Mouse (Mus musculus) testis, adult 2 months (tissue): ENCODE results near the gene Slc40a1. TPM values are rescaled to one million over a fixed set of nuclear protein-coding genes. Genes with fewer than 3 reads are reported as not detected.

ENCODE experiments used
- H3K27ac ChIP-seq: fragments of 200-500 bp; 2 replicates; pipeline ENCODE4 v1.5.1; 2012; ENCODE audit warnings: low read depth, low read length; ENCODE audit not compliant: control insufficient read depth, insufficient read depth
- H3K27me3 ChIP-seq: fragments of 200-500 bp; 2 replicates; pipeline ENCODE4 v1.6.1; 2012; ENCODE audit warnings: mild to moderate bottlenecking, low read length, moderate library complexity; ENCODE audit not compliant: control insufficient read depth, insufficient read depth
- H3K36me3 ChIP-seq: fragments of 200-500 bp; 2 replicates; pipeline ENCODE4 v1.6.1; 2012; ENCODE audit warnings: mild to moderate bottlenecking, low read length; ENCODE audit not compliant: control insufficient read depth, insufficient read depth
- H3K4me1 ChIP-seq: fragments of 200-500 bp; 2 replicates; pipeline ENCODE4 v1.6.1; 2012; ENCODE audit warnings: low read length; ENCODE audit not compliant: control insufficient read depth, insufficient read depth
- H3K4me3 ChIP-seq: fragments of 200-500 bp; 2 replicates; pipeline ENCODE4 v1.5.1; 2012; ENCODE audit warnings: low read depth, mild to moderate bottlenecking, low read length, moderate library complexity, mixed read lengths; ENCODE audit not compliant: control insufficient read depth
- CTCF ChIP-seq: fragments of 200-500 bp; IDR thresholded peaks from 2 replicates; pipeline ENCODE4 v1.5.1; 2012; ENCODE audit warnings: low read depth, mild to moderate bottlenecking, inconsistent platforms, low read length, moderate library complexity; ENCODE audit not compliant: control insufficient read depth, insufficient read depth, insufficient replicate concordance
- POLR2A ChIP-seq: fragments of 200-500 bp; IDR thresholded peaks from 2 replicates; pipeline ENCODE4 v1.6.1; 2012; ENCODE audit warnings: low read depth, mild to moderate bottlenecking, inconsistent platforms, low read length, moderate library complexity; ENCODE audit not compliant: control insufficient read depth
- polyA plus RNA-seq: library from polyadenylated mRNA; depleted of rRNA; stranded (reverse); fragments of >200 nt; gene quantifications from 2 replicates; pipeline ENCODE4 v1.2.3, GENCODE M21; 2012

The Slc40a1 gene
- polyA plus RNA-seq, 1 experiment, result 0.84 TPM

GRCm38 (mm10) chr1:45925131-45925499, 1.2 kb downstream of the Slc40a1 start:
- Histone ChIP-seq H3K36me3 (no peaks in the 10 kb centered on the region), H3K27me3 (0 out of 2 replicates have a peak, but pooled peaks cover 3% of the 10 kb centered on the region), H3K4me1 (peaks cover 13% of the 10 kb centered on the region), H3K27ac (no peak overlapping the region), H3K4me3 (peak overlapping the region; percentile 90)
- no peak for TF ChIP-seq POLR2A
- TF ChIP-seq CTCF, result no peak

GRCm38 (mm10) chr1:45924516-45924915, 1.8 kb downstream of the Slc40a1 start:
- no peaks in the 10 kb centered on the region for H3K36me3 ChIP-seq
- no peak overlapping the region for H3K27ac ChIP-seq
- H3K4me3 ChIP-seq, result no peak overlapping the region
- H3K27me3 ChIP-seq, result 0 out of 2 replicates have a peak, but pooled peaks cover 3% of the 10 kb centered on the region
- TF ChIP-seq POLR2A, result no peak
- TF ChIP-seq CTCF, result no peak
- H3K4me1 ChIP-seq, result peaks cover 13% of the 10 kb centered on the region

- no peak overlapping the region for H3K27ac ChIP-seq
- no peaks in the 10 kb centered on the region for H3K36me3 ChIP-seq
- H3K4me1 ChIP-seq, result peaks cover 13% of the 10 kb centered on the region
- TF ChIP-seq CTCF (no peak), POLR2A (no peak)
- H3K27me3 ChIP-seq, result 0 out of 2 replicates have a peak, but pooled peaks cover 3% of the 10 kb centered on the region
- no peak overlapping the region for H3K4me3 ChIP-seq
Observed at GRCm38 (mm10) chr1:45923306-45923705, 3.0 kb downstream of the Slc40a1 start.

GRCm38 (mm10) chr1:45920703-45921102, 5.6 kb downstream of the Slc40a1 start:
- no peaks in the 10 kb centered on the region for H3K36me3 ChIP-seq
- no peak overlapping the region for H3K27ac ChIP-seq
- 0 out of 2 replicates have a peak, but pooled peaks cover 3% of the 10 kb centered on the region for H3K27me3 ChIP-seq
- H3K4me1 ChIP-seq, result peaks cover 6% of the 10 kb centered on the region
- TF ChIP-seq CTCF, result no peak
- no peak for TF ChIP-seq POLR2A
- H3K4me3 ChIP-seq, result no peak overlapping the region

- H3K27ac ChIP-seq, result no peak overlapping the region
Observed at GRCm38 (mm10) chr1:45919752-45920151, 6.6 kb downstream of the Slc40a1 start.

GRCm38 (mm10) chr1:45917136-45917803, 9.1 kb downstream of the Slc40a1 start:
- H3K27me3 ChIP-seq, result no peaks in the 10 kb centered on the region
- no peaks in the 10 kb centered on the region for H3K4me1 ChIP-seq
- no peaks in the 10 kb centered on the region for H3K36me3 ChIP-seq
- H3K4me3 ChIP-seq, result no peak overlapping the region
- no peak for TF ChIP-seq CTCF
- TF ChIP-seq POLR2A, result no peak
- no peak overlapping the region for H3K27ac ChIP-seq

More at GRCm38 (mm10) chr1:45919752-45920151, 6.6 kb downstream of the Slc40a1 start:
- Histone ChIP-seq H3K27me3 (no peaks in the 10 kb centered on the region), H3K4me1 (no peaks in the 10 kb centered on the region), H3K4me3 (no peak overlapping the region), H3K36me3 (no peaks in the 10 kb centered on the region)
- no peak for TF ChIP-seq POLR2A
- TF ChIP-seq CTCF, result no peak

GRCm38 (mm10) chr1:45916174-45916573, 10.1 kb downstream of the Slc40a1 start:
- TF ChIP-seq POLR2A (no peak), CTCF (no peak)
- H3K27ac ChIP-seq, result no peak overlapping the region
- H3K4me1 ChIP-seq, result no peaks in the 10 kb centered on the region
- H3K4me3 ChIP-seq, result no peak overlapping the region
- H3K36me3 ChIP-seq, result no peaks in the 10 kb centered on the region
- no peaks in the 10 kb centered on the region for H3K27me3 ChIP-seq
